ENCODE assay signal across 15 mouse cellular contexts in the genomic region with DNA sequence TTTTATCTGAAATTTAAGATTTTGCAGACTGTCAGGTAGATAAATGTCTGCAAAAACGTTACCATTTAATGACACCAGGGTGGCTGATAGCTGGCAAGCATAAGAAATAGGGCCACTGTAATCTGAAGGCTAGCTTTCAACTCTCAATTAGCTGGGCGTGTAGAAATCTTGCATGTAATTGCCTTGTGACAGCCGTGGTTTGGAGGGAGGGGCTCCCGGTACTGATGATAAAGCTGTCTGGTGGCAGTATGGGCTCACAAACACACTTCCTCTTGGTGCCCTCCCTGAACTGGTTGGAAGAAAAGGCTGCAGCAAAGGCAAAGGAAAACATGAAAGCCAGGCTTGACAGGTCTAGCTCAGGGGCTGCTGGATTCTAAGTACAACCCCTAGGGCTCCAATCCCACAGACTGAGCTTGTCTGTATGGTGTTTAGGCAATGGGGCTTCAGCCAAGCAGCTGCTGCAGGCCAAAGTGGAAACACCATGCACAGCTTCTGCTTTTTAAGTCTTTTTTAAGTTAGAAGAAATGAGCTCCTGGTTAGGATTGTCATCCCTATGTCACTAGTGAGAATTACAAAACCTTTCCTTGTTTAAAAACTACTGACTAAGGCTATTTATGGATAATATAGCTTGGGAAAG.
A peak's percentile ranks its signal among the peaks of the same experiment; 100 is the strongest.
DNase-seq lines count a peak whose midpoint lies in the region; ATAC-seq lines count a peak whose summit lies in the region.
"Had no signal": no experiment of that assay in that cellular context is flagged by ENCODE, and none has a peak within 500 bp of the region (broad histone marks: within the 10 kb centered on the region; RNA-seq: fewer than 3 reads in every experiment).

No protein-coding gene starts in this region.

- no peak overlapping the region for H3K27ac ChIP-seq in liver, embryonic 11.5 days (ENCODE audit: low read depth, low read length)
- no peak overlapping the region for H3K27ac ChIP-seq in limb, embryonic 10.5 days
- H3K27ac ChIP-seq: heart, embryonic 13.5 days had no signal

- H3K36me3 ChIP-seq in liver, embryonic 11.5 days (ENCODE audit: control insufficient read depth, insufficient read depth, low read length), result no peaks in the 10 kb centered on the region
- H3K36me3 ChIP-seq in limb, embryonic 10.5 days, result no peaks in the 10 kb centered on the region
- H3K36me3 ChIP-seq: heart, embryonic 13.5 days had no signal

- peak; percentile 10 for DNase-seq in liver
- DNase-seq in liver, embryonic 11.5 days (ENCODE audit: low spot score), result no peak
- DNase-seq in c-Kit-positive CD71-negative TER-119-negative erythroid progenitor cells, embryonic 14.5 days (ENCODE audit: low read depth), result peak; percentile 3
- DNase-seq in embryo, embryonic 9.5 days (ENCODE audit: extremely low spot score), result peak; percentile 12
- DNase-seq in limb, embryonic 10.5 days (ENCODE audit: low spot score), result peak; percentile 36
- DNase-seq in gastrocnemius, adult 18-20 months (ENCODE audit: low spot score), result no peak
- DNase-seq in cerebellum, postnatal 10 days, result no peak
- DNase-seq: cerebellum, adult 9-10 months; gastrocnemius, postnatal 25 days; kidney, postnatal 4 days; thymus, postnatal 4 days had no signal

- H3K9me3 ChIP-seq in liver, embryonic 11.5 days (ENCODE audit: control insufficient read depth, low read length), result no peaks in the 10 kb centered on the region
- no peaks in the 10 kb centered on the region for H3K9me3 ChIP-seq in limb, embryonic 10.5 days (replicated peaks)
- H3K9me3 ChIP-seq: heart, embryonic 13.5 days had no signal

- WGBS in liver, embryonic 11.5 days, result 24% methylated on average over 4 of the region's 4 CpGs
- 4% methylated on average over 4 of the region's 4 CpGs for WGBS in limb, embryonic 10.5 days

- H3K4me2 ChIP-seq in liver, embryonic 11.5 days, result no peak overlapping the region
- H3K4me2 ChIP-seq: heart, embryonic 13.5 days had no signal

- no peak for ATAC-seq in liver, embryonic 11.5 days (replicated peaks; ENCODE audit: low FRiP score)
- ATAC-seq: CD4-positive, CD25-positive, alpha-beta regulatory T cell, adult 4 months; lung, postnatal 0 days had no signal

- H3K4me3 ChIP-seq in liver, embryonic 11.5 days (ENCODE audit: low read depth, low read length), result no peak overlapping the region
- H3K4me3 ChIP-seq in limb, embryonic 10.5 days, result no peak overlapping the region
- H3K4me3 ChIP-seq: erythroblast, embryonic 14.5 days; heart, embryonic 13.5 days had no signal

- H3K4me1 ChIP-seq in liver, embryonic 11.5 days (replicated peaks; ENCODE audit: control insufficient read depth, insufficient read depth, low read length), result peaks cover 4% of the 10 kb centered on the region; the same call in 1 of the 2 replicates
- H3K4me1 ChIP-seq in limb, embryonic 10.5 days, result peaks cover 28% of the 10 kb centered on the region

- H3K27me3 ChIP-seq in liver, embryonic 11.5 days (replicated peaks; ENCODE audit: control insufficient read depth, insufficient read depth, low read length), result no peaks in the 10 kb centered on the region
- 0 out of 2 replicates have a peak, but pooled peaks cover 7% of the 10 kb centered on the region for H3K27me3 ChIP-seq in limb, embryonic 10.5 days (ENCODE audit: low read depth, poor library complexity, severe bottlenecking)

- no peak overlapping the region for H3K9ac ChIP-seq in liver, embryonic 11.5 days (ENCODE audit: low read depth, low read length)
- H3K9ac ChIP-seq: heart, embryonic 13.5 days had no signal

Comparison
In these comparisons a context has a peak if more than half of its experiments do, and no peak if none do; other contexts are left out.
1. DNase-seq: peak in liver (single experiment), c-Kit-positive CD71-negative TER-119-negative erythroid progenitor cells, embryonic 14.5 days (single experiment), embryo, embryonic 9.5 days (single experiment) and limb, embryonic 10.5 days (single experiment); none in liver, embryonic 11.5 days (single experiment), gastrocnemius, adult 18-20 months (single experiment) and cerebellum, postnatal 10 days (0 of 2).